Mouse (Mus musculus) limb, embryonic 11.5 days (tissue): ENCODE measurements at regions not wholly inside any gene's neighbourhood (a gene's known extent, or its start where the extent isn't known, plus 50 kb on each side); places are given as distances from the start of the nearest gene placed in this dataset.

Source experiments
- ATAC-seq: fragments of 200-750 bp; cut with Nextera tagmentation; 2 replicates; pipeline ENCODE4 v1.8.0; 2017; ENCODE audit warnings: low read depth; ENCODE audit not compliant: insufficient number of reproducible peaks, low FRiP score, low TSS enrichment
- DNase-seq: peaks from one replicate; pipeline ENCODE4 v3.0.0-alpha.2; 2015; ENCODE audit warnings: low spot score
- H3K27ac ChIP-seq: fragments of 300-500 bp; sonication (generic); replicated peaks from 2 replicates; pipeline ENCODE4 v1.5.1; 2014; ENCODE audit warnings: low read depth, mild to moderate bottlenecking, low read length
- H3K27me3 ChIP-seq: fragments of 300-500 bp; sonication (generic); 2 replicates; pipeline ENCODE4 v1.6.1; 2014; ENCODE audit warnings: mild to moderate bottlenecking, low read length, mixed read lengths; ENCODE audit not compliant: control insufficient read depth, insufficient read depth
- H3K36me3 ChIP-seq: fragments of 300-500 bp; sonication (generic); 2 replicates; pipeline ENCODE4 v1.6.1; 2014; ENCODE audit warnings: mild to moderate bottlenecking, low read length, moderate library complexity, mixed read lengths; ENCODE audit not compliant: control insufficient read depth, insufficient read depth
- H3K4me1 ChIP-seq: fragments of 300-500 bp; sonication (generic); 2 replicates; pipeline ENCODE4 v1.6.1; 2014; ENCODE audit warnings: low read length, mixed read lengths; ENCODE audit not compliant: control insufficient read depth, insufficient read depth
- H3K4me2 ChIP-seq: fragments of 300-500 bp; sonication (generic); 2 replicates; pipeline ENCODE4 v1.6.1; 2014; ENCODE audit warnings: low read depth, mild to moderate bottlenecking, moderate library complexity; ENCODE audit not compliant: severe bottlenecking
- H3K4me3 ChIP-seq: fragments of 300-500 bp; sonication (generic); 2 replicates; pipeline ENCODE4 v1.5.1; 2014; ENCODE audit warnings: low read depth, low read length
- H3K9ac ChIP-seq: fragments of 300-500 bp; sonication (generic); 2 replicates; pipeline ENCODE4 v1.6.1; 2014; ENCODE audit warnings: mild to moderate bottlenecking, low read length
- H3K9me3 ChIP-seq: fragments of 300-500 bp; sonication (generic); 2 replicates; pipeline ENCODE4 v1.6.1; 2016; ENCODE audit warnings: low read length; ENCODE audit not compliant: control insufficient read depth
- whole genome bisulfite sequencing: fragments of 180-500 bp; shearing (Covaris S2); extraction: QIAGEN DNeasy Blood & Tissue Kit; methylation state at CpG from one replicate; pipeline ENCODE4 v1.1.7; 2014; 5-methylcytosine and 5-hydroxymethylcytosine counted together

- DNase-seq (no peak), ATAC-seq (no peak)
- Histone ChIP-seq H3K9me3 (no peaks in the 10 kb centered on the region), H3K4me3 (no peak overlapping the region), H3K36me3 (no peaks in the 10 kb centered on the region), H3K4me2 (no peak overlapping the region), H3K27ac (no peak overlapping the region), H3K4me1 (no peaks in the 10 kb centered on the region), H3K9ac (no peak overlapping the region), H3K27me3 (no peaks in the 10 kb centered on the region)
- WGBS, result 73% methylated on average over 6 of the region's 6 CpGs
These were observed 105.5 kb upstream of the Spaca1 start for GRCm38 (mm10) chr4:34155501-34155900.

GRCm38 (mm10) chr4:34157818-34158511 lies 108.0 kb upstream of the Spaca1 start:
- H3K4me2 ChIP-seq, result no peak overlapping the region
- H3K27me3 ChIP-seq, result no peaks in the 10 kb centered on the region
- H3K4me3 ChIP-seq, result no peak overlapping the region
- no peaks in the 10 kb centered on the region for H3K36me3 ChIP-seq
- no peak overlapping the region for H3K9ac ChIP-seq
- H3K4me1 ChIP-seq, result no peaks in the 10 kb centered on the region
- no peak overlapping the region for H3K27ac ChIP-seq
- ATAC-seq, result no peak
- H3K9me3 ChIP-seq, result no peaks in the 10 kb centered on the region
- DNase-seq, result no peak
- WGBS, result 90% methylated on average over 6 of the region's 6 CpGs

GRCm38 (mm10) chr4:34171265-34171862 lies 121.4 kb upstream of the Spaca1 start:
- H3K9ac ChIP-seq, result no peak overlapping the region
- DNase-seq, result no peak
- H3K9me3 ChIP-seq, result no peaks in the 10 kb centered on the region
- no peaks in the 10 kb centered on the region for H3K4me1 ChIP-seq
- H3K4me3 ChIP-seq, result no peak overlapping the region
- H3K27me3 ChIP-seq, result no peaks in the 10 kb centered on the region
- H3K4me2 ChIP-seq, result no peak overlapping the region
- no peak for ATAC-seq
- 83% methylated on average over 4 of the region's 4 CpGs for WGBS
- no peak overlapping the region for H3K27ac ChIP-seq
- no peaks in the 10 kb centered on the region for H3K36me3 ChIP-seq

GRCm38 (mm10) chr4:34172000-34172399 lies 122.0 kb upstream of the Spaca1 start:
- WGBS, result 78% methylated on average over 3 of the region's 3 CpGs
- H3K27me3 ChIP-seq, result no peaks in the 10 kb centered on the region
- H3K4me1 ChIP-seq, result no peaks in the 10 kb centered on the region
- no peak overlapping the region for H3K27ac ChIP-seq
- no peak for DNase-seq
- H3K4me3 ChIP-seq, result no peak overlapping the region
- no peaks in the 10 kb centered on the region for H3K9me3 ChIP-seq
- ATAC-seq, result no peak
- H3K9ac ChIP-seq, result no peak overlapping the region
- H3K36me3 ChIP-seq, result no peaks in the 10 kb centered on the region
- no peak overlapping the region for H3K4me2 ChIP-seq

GRCm38 (mm10) chr4:34177421-34177820 lies 127.4 kb upstream of the Spaca1 start:
- no peak overlapping the region for H3K4me3 ChIP-seq
- H3K4me1 ChIP-seq, result no peaks in the 10 kb centered on the region
- ATAC-seq, result no peak
- no peak overlapping the region for H3K4me2 ChIP-seq
- no peak for DNase-seq
- no peaks in the 10 kb centered on the region for H3K27me3 ChIP-seq
- H3K9me3 ChIP-seq, result no peaks in the 10 kb centered on the region
- H3K9ac ChIP-seq, result no peak overlapping the region
- no peaks in the 10 kb centered on the region for H3K36me3 ChIP-seq
- WGBS, result 94% methylated on average over 1 of the region's 1 CpGs
- no peak overlapping the region for H3K27ac ChIP-seq

- no peak for DNase-seq
- no peak for ATAC-seq
- H3K4me2 ChIP-seq, result no peak overlapping the region
- no peaks in the 10 kb centered on the region for H3K36me3 ChIP-seq
- no peak overlapping the region for H3K9ac ChIP-seq
- no peak overlapping the region for H3K27ac ChIP-seq
- H3K9me3 ChIP-seq, result no peaks in the 10 kb centered on the region
- no peaks in the 10 kb centered on the region for H3K4me1 ChIP-seq
- no peaks in the 10 kb centered on the region for H3K27me3 ChIP-seq
- H3K4me3 ChIP-seq, result no peak overlapping the region
- 90% methylated on average over 5 of the region's 5 CpGs for whole genome bisulfite sequencing
These were observed 136.5 kb upstream of the Spaca1 start for GRCm38 (mm10) chr4:34186522-34186921.

GRCm38 (mm10) chr4:34203193-34203848 lies 153.3 kb upstream of the Spaca1 start:
- no peak overlapping the region for H3K4me3 ChIP-seq
- H3K9ac ChIP-seq, result no peak overlapping the region
- no peak for DNase-seq
- H3K4me2 ChIP-seq, result no peak overlapping the region
- no peaks in the 10 kb centered on the region for H3K9me3 ChIP-seq
- no peak overlapping the region for H3K27ac ChIP-seq
- no peaks in the 10 kb centered on the region for H3K27me3 ChIP-seq
- no peaks in the 10 kb centered on the region for H3K36me3 ChIP-seq
- 84% methylated on average over 10 of the region's 10 CpGs for WGBS
- ATAC-seq, result no peak
- H3K4me1 ChIP-seq, result no peaks in the 10 kb centered on the region

- no peak overlapping the region for H3K9ac ChIP-seq
- no peaks in the 10 kb centered on the region for H3K36me3 ChIP-seq
- no peak overlapping the region for H3K27ac ChIP-seq
- H3K27me3 ChIP-seq, result no peaks in the 10 kb centered on the region
- H3K9me3 ChIP-seq, result no peaks in the 10 kb centered on the region
- no peak overlapping the region for H3K4me2 ChIP-seq
- 65% methylated on average over 5 of the region's 5 CpGs for WGBS
- no peak for DNase-seq
- ATAC-seq, result no peak
- H3K4me1 ChIP-seq, result no peaks in the 10 kb centered on the region
- H3K4me3 ChIP-seq, result no peak overlapping the region
These were observed 159.3 kb upstream of the Spaca1 start for GRCm38 (mm10) chr4:34209179-34209896.
